Mouse (Mus musculus) C2C12 (cell line): ENCODE results near the gene Mctp1. TPM values are rescaled to one million over a fixed set of nuclear protein-coding genes. Genes with fewer than 3 reads are reported as not detected.

ENCODE experiments used
- H3K27me3 ChIP-seq: one replicate; pipeline ENCODE4 v1.6.1; 2011; ENCODE audit not compliant: control insufficient read depth, insufficient read depth, insufficient read length
- H3K36me3 ChIP-seq: one replicate; pipeline ENCODE4 v1.6.1; 2011; ENCODE audit not compliant: control insufficient read depth, insufficient read depth
- H3K4me3 ChIP-seq: one replicate; pipeline ENCODE4 v1.5.1; 2011; ENCODE audit warnings: mild to moderate bottlenecking, control low read depth; ENCODE audit not compliant: poor library complexity, insufficient read depth, severe bottlenecking
- H3K79me2 ChIP-seq: one replicate; pipeline ENCODE4 v1.6.1; 2011; ENCODE audit not compliant: control insufficient read depth, insufficient read depth
- H3K79me3 ChIP-seq: one replicate; pipeline ENCODE4 v1.6.1; 2011; ENCODE audit warnings: low read depth, control low read depth
- H3ac ChIP-seq: one replicate; pipeline ENCODE3; 2011; ENCODE audit warnings: low read depth; ENCODE audit not compliant: control insufficient read depth, insufficient read length
- CEBPB ChIP-seq: IDR thresholded peaks from one replicate; pipeline ENCODE4 v1.6.1; 2011; ENCODE audit warnings: low read depth, mild to moderate bottlenecking, control low read depth, moderate library complexity
- CTCF ChIP-seq: IDR thresholded peaks from one replicate; pipeline ENCODE4 v1.5.1; 2011; ENCODE audit not compliant: control insufficient read depth, insufficient read depth, insufficient read length
- FOSL1 ChIP-seq: IDR thresholded peaks from one replicate; pipeline ENCODE4 v1.8.0; 2011; ENCODE audit warnings: mild to moderate bottlenecking, low read length; ENCODE audit not compliant: poor library complexity, insufficient read depth, severe bottlenecking
- MAX ChIP-seq: IDR thresholded peaks from one replicate; pipeline ENCODE4 v1.6.1; 2011; ENCODE audit warnings: mild to moderate bottlenecking, control low read depth
- MYOD1 ChIP-seq: IDR thresholded peaks from one replicate; pipeline ENCODE4 v1.6.1; 2011; ENCODE audit warnings: low read depth; ENCODE audit not compliant: control insufficient read depth, insufficient read length
- MYOG ChIP-seq: IDR thresholded peaks from one replicate; pipeline ENCODE4 v1.6.1; 2011; ENCODE audit not compliant: control insufficient read depth, insufficient read length; ENCODE audit errors: extremely low read depth
- USF1 ChIP-seq: IDR thresholded peaks from one replicate; pipeline ENCODE4 v1.6.1; 2011; ENCODE audit warnings: low read depth, mild to moderate bottlenecking, control low read depth, moderate library complexity
- polyA plus RNA-seq: library from polyadenylated mRNA; unstranded; fragments of >200 nt; fragmentation: generic; extraction: Trizol; gene quantifications from one replicate; pipeline ENCODE4 v1.2.1, GENCODE M21; 2012; ENCODE audit warnings: missing spikeins

Mctp1 gene
- polyA plus RNA-seq, 1 experiment = 0.36 TPM

GRCm38 (mm10) chr13:76689349-76689748, 305.0 kb downstream of the Mctp1 start:
- H3K36me3 ChIP-seq = no peaks in the 10 kb centered on the region
- no peak for TF ChIP-seq MYOD1
- no peak for TF ChIP-seq MAX

GRCm38 (mm10) chr13:76690143-76690542, 305.8 kb downstream of the Mctp1 start:
- H3K79me3 ChIP-seq = no peaks in the 10 kb centered on the region
- H3K27me3 ChIP-seq = no peaks in the 10 kb centered on the region
- H3K79me2 ChIP-seq = no peaks in the 10 kb centered on the region
- H3K36me3 ChIP-seq = no peaks in the 10 kb centered on the region
- no peak overlapping the region for H3K4me3 ChIP-seq
- TF ChIP-seq MYOD1 = no peak
- no peak for TF ChIP-seq MYOG
- no peak for TF ChIP-seq USF1
- TF ChIP-seq FOSL1 = no peak
- TF ChIP-seq MAX = no peak
- no peak for TF ChIP-seq CTCF
- TF ChIP-seq CEBPB = no peak
- H3ac ChIP-seq = no peak overlapping the region

More at GRCm38 (mm10) chr13:76689349-76689748, 305.0 kb downstream of the Mctp1 start:
- no peaks in the 10 kb centered on the region for H3K79me2 ChIP-seq
- H3K79me3 ChIP-seq = no peaks in the 10 kb centered on the region
- H3K4me3 ChIP-seq = no peak overlapping the region
- no peak overlapping the region for H3ac ChIP-seq
- no peaks in the 10 kb centered on the region for H3K27me3 ChIP-seq

- H3K27me3 ChIP-seq = no peaks in the 10 kb centered on the region
- no peak overlapping the region for H3K4me3 ChIP-seq
- TF ChIP-seq USF1 (no peak), MYOG (no peak), MAX (no peak), CEBPB (no peak), CTCF (no peak), MYOD1 (no peak)
- H3K36me3 ChIP-seq = no peaks in the 10 kb centered on the region
- H3K79me2 ChIP-seq = no peaks in the 10 kb centered on the region
- H3K79me3 ChIP-seq = no peaks in the 10 kb centered on the region
- no peak overlapping the region for H3ac ChIP-seq
Measured at GRCm38 (mm10) chr13:76690697-76691096, 306.4 kb downstream of the Mctp1 start.

GRCm38 (mm10) chr13:76734013-76734412, 349.7 kb downstream of the Mctp1 start:
- H3K79me2 ChIP-seq = no peaks in the 10 kb centered on the region
- no peaks in the 10 kb centered on the region for H3K36me3 ChIP-seq
- H3K27me3 ChIP-seq = no peaks in the 10 kb centered on the region
- H3K79me3 ChIP-seq = no peaks in the 10 kb centered on the region
- H3ac ChIP-seq = no peak overlapping the region
- TF ChIP-seq FOSL1 = no peak
- TF ChIP-seq CEBPB = no peak
- no peak for TF ChIP-seq MYOG
- TF ChIP-seq CTCF = no peak
- TF ChIP-seq USF1 = no peak
- TF ChIP-seq MAX = no peak
- no peak for TF ChIP-seq MYOD1
- no peak overlapping the region for H3K4me3 ChIP-seq

- Histone ChIP-seq H3K36me3 (no peaks in the 10 kb centered on the region), H3K4me3 (no peak overlapping the region), H3K27me3 (no peaks in the 10 kb centered on the region), H3K79me2 (no peaks in the 10 kb centered on the region), H3K79me3 (no peaks in the 10 kb centered on the region), H3ac (no peak overlapping the region)
- TF ChIP-seq MYOG (no peak), CTCF (no peak), USF1 (no peak), CEBPB (no peak), MAX (no peak), MYOD1 (no peak), FOSL1 (no peak)
Measured at GRCm38 (mm10) chr13:76750663-76751429, 366.5 kb downstream of the Mctp1 start.

GRCm38 (mm10) chr13:76759832-76760490, 375.6 kb downstream of the Mctp1 start:
- Histone ChIP-seq H3K36me3 (no peaks in the 10 kb centered on the region), H3K27me3 (no peaks in the 10 kb centered on the region), H3ac (no peak overlapping the region), H3K79me2 (no peaks in the 10 kb centered on the region), H3K79me3 (no peaks in the 10 kb centered on the region), H3K4me3 (no peak overlapping the region)
- TF ChIP-seq MAX (no peak), CEBPB (no peak), CTCF (no peak), MYOD1 (no peak), FOSL1 (no peak), USF1 (no peak), MYOG (no peak)
